Mouse (Mus musculus): ENCODE data around the gene Calcb.

DNA sequence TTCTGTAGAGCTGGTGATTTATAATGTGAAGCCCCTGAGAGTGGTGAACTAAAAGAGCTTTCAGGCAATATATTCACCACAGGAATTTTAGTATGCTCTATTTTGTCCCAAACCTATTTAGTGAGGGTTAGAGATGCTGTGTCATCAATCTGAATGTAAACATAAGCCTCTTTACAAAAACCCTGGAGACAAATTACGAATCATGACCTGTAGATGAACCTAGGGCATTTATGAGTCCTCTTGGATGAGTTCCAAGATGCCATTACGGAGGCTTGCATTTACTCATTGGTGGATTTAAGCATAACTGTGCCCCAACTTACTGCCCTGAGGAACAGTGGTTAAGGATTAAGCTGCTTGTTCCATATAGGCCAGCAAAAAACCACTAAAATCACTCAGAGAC lies 17.6 kb upstream of the Calcb start:
- TF ChIP-seq CTCF (IDR thresholded peaks at IDR 0.05; ENCODE audit: extremely low read depth, insufficient read depth, low read length) (no peak), POLR2A (IDR thresholded peaks at IDR 0.05; ENCODE audit: extremely low read depth, insufficient read depth, low read length) (no peak)
